Mouse (Mus musculus) heart, embryonic 12.5 days (tissue): ENCODE measurements around the gene Il17f. TPM values are rescaled to one million over a fixed set of nuclear protein-coding genes. Genes with fewer than 3 reads are reported as not detected.

Source experiments
- ATAC-seq: fragments of 200-750 bp; cut with Nextera tagmentation; 2 replicates; pipeline ENCODE4 v1.8.0; 2017; ENCODE audit warnings: moderate TSS enrichment, moderate library complexity; ENCODE audit not compliant: insufficient number of reproducible peaks, low FRiP score
- H3K27ac ChIP-seq: fragments of 300-500 bp; sonication (generic); 2 replicates; pipeline ENCODE4 v1.5.1; 2016; ENCODE audit warnings: mild to moderate bottlenecking, moderate library complexity; ENCODE audit not compliant: poor library complexity, severe bottlenecking
- H3K27me3 ChIP-seq: fragments of 300-500 bp; sonication (generic); replicated peaks from 2 replicates; pipeline ENCODE4 v1.6.1; 2016; ENCODE audit warnings: mild to moderate bottlenecking, moderate library complexity
- H3K36me3 ChIP-seq: fragments of 300-500 bp; sonication (generic); 2 replicates; pipeline ENCODE4 v1.6.1; 2016; ENCODE audit warnings: mild to moderate bottlenecking, moderate library complexity
- H3K4me1 ChIP-seq: fragments of 300-500 bp; sonication (generic); replicated peaks from 2 replicates; pipeline ENCODE4 v1.6.1; 2016; ENCODE audit warnings: mild to moderate bottlenecking
- H3K4me2 ChIP-seq: fragments of 300-500 bp; sonication (generic); 2 replicates; pipeline ENCODE4 v1.6.1; 2016; ENCODE audit warnings: mild to moderate bottlenecking, moderate library complexity
- H3K4me3 ChIP-seq: fragments of 300-500 bp; sonication (generic); 2 replicates; pipeline ENCODE4 v1.5.1; 2016; ENCODE audit warnings: mild to moderate bottlenecking
- H3K9ac ChIP-seq: fragments of 300-500 bp; sonication (generic); 2 replicates; pipeline ENCODE4 v1.6.1; 2016; ENCODE audit warnings: mild to moderate bottlenecking, moderate library complexity
- H3K9me3 ChIP-seq: fragments of 300-500 bp; sonication (generic); replicated peaks from 2 replicates; pipeline ENCODE4 v1.6.1; 2016; ENCODE audit warnings: mild to moderate bottlenecking, moderate library complexity
- WGBS: fragments of 180-500 bp; shearing (Covaris S2); methylation state at CpG from one replicate; pipeline ENCODE4 v1.1.7; 2016; 5-methylcytosine and 5-hydroxymethylcytosine counted together
- polyA plus RNA-seq: library from polyadenylated mRNA; unstranded; fragments of >200 nt; fragmentation: Nextera tagmentation; extraction: Ambion mirVana; gene quantifications from 2 replicates; pipeline ENCODE4 v1.2.1, GENCODE M21; 2016

Il17f gene
- polyA plus RNA-seq, 1 experiment from 2014 or later: not detected

- Histone ChIP-seq H3K4me3 (no peak within 1 kb of the TSS), H3K27ac (no peak within 1 kb of the TSS), H3K4me2 (no peak within 1 kb of the TSS), H3K4me1 (no peaks in the 10 kb centered on the region), H3K9me3 (peaks cover 4% of the 10 kb centered on the region; the same call in 1 of the 2 replicates), H3K27me3 (no peaks in the 10 kb centered on the region), H3K9ac (no peak within 1 kb of the TSS), H3K36me3 (no peaks in the 10 kb centered on the region)
- no peak for ATAC-seq
- 86% methylated on average over 10 of the region's 10 CpGs for WGBS
These were observed 59.5 kb downstream of the Il17f start, which contains the start of gene Il17a for GRCm38 (mm10) chr1:20730903-20731302. Il17a (plus strand) TSS chr1:20730905.

Other genes with a start within 250 kb of the Il17f start
- not detected in 2 replicates for gene Pkhd1, start 172.6 kb downstream of the Il17f start, polyA plus RNA-seq
- gene Il17a, start 59.7 kb downstream of the Il17f start, polyA plus RNA-seq: not detected in 2 replicates
- gene Mcm3, start 29.7 kb upstream of the Il17f start, polyA plus RNA-seq: 114 and 116 TPM in 2 replicates
- 4.1 and 4.9 TPM in 2 replicates for gene Paqr8, start 100.0 kb upstream of the Il17f start, polyA plus RNA-seq
- gene Efhc1, start 161.0 kb upstream of the Il17f start, polyA plus RNA-seq: 0.99 and 1.1 TPM in 2 replicates